Mouse (Mus musculus) kidney, postnatal 36 days (tissue): Measurements from ENCODE around the gene Tspan5.

Experiments used
- DNase-seq, 2 experiments: peaks; one replicate each; pipeline ENCODE4 v3.0.0; 2021 to 2022; ENCODE audit warnings: mixed read lengths in 2 of 2

Tspan5 gene

DNA sequence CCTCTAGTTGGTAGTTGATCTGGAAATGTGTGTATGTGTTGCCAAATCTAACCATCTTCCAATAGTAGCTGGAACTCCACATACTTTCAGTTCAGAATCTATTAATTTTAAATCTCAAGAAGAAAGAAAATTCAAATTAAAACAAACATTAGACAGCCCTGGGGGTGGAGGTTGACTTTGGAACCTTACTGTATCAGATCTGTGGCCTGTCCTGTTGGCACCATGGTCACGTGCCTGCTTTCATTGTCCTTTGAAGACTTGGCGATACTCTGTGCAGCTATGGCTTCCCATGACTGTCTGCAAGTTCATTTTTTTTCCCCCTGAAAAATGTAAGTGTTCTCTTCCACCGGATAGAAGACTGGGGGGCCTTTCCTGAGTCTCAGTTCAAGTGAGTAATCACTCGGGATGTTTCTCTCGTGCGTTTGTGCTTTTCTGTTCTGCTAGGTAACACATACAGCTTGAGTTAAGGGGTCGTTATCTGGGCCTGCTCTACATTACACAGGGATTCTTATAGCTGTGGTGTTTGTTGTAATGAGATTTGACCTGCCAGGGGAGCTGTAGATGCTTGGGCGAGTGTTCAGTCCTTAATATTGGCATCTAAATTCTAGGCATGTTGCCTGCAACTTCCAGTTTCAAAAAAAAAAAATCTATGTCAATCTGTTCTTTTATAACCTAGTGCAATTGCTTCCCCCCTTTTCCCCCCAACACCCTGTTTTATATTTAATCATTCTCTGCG, 32.0 kb downstream of the Tspan5 start:
- DNase-seq, result peak in 1 of 2 experiments; percentile 30

DNA sequence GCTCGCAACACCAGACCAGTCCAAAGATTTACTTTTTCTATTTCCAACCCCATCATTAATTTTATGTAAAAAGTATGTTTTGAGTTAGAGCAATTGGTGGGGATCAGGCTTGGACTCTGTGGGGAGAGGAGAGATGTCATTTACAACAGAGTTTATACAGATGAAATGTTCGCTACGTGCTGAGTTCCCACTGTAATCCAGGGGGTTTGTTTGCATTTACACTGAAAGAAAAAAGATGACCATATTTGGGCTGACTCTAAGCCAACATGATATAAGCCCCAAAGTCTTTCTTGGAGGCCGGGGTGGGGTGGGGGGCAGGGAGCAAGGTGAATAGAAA, 32.6 kb downstream of the Tspan5 start:
- DNase-seq, result no peak

DNA sequence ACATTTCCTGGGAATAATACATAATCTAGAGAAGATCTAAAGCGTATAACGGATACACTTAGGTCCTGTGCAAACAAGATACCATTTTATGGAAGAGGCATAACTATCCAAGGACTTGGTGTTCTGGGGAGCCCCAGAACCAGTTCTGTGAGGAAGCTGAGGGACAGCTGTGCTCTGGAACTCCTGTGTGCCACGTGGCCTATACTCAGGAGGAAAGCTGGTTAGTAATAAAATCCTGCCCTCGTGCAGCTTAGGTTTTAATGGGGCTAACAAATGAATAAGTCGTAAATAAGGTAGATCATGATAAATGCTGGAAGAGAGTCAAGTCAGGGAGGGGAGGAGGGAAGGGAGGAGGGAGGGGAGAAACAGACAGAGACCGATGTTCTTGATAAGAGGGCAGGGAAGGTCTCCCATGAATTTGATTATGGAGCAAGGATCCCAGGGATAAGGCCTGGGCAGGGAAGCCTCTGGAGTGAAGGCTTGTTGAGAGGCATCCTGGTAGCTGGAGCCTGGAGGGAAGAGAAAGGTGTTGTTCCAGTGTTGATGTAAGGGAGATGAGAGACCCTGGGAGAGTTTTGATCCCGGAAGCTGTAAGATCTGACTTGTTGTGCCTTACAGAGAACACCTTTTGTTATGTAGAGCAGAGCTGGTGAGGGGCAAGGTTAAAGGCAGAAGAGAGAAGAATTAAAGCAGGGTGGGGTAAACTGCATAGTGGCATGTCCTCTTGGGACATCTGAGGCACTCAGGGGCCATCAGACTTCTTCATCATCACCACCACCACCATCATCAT, 34.1 kb downstream of the Tspan5 start:
- no peak for DNase-seq

DNA sequence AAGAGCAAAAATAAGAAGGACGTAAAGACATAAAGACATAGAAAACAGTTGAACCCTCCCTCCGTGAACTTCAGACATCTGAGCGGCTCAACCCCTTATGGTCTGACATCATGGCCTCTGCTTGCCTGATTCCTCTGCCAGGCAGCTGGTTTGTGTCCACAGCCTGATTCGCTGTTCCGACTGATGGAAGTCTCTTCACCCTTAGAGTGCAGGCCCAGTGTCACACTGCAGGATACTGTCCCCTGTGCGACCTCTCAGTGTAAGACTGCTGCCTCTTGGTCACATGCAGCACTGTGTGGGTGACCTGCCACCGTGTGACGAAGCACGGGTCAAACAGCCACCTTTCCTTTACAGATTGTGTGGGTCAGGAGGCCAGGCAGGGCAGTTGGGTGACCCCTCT, 39.5 kb downstream of the Tspan5 start:
- DNase-seq, result no peak

DNA sequence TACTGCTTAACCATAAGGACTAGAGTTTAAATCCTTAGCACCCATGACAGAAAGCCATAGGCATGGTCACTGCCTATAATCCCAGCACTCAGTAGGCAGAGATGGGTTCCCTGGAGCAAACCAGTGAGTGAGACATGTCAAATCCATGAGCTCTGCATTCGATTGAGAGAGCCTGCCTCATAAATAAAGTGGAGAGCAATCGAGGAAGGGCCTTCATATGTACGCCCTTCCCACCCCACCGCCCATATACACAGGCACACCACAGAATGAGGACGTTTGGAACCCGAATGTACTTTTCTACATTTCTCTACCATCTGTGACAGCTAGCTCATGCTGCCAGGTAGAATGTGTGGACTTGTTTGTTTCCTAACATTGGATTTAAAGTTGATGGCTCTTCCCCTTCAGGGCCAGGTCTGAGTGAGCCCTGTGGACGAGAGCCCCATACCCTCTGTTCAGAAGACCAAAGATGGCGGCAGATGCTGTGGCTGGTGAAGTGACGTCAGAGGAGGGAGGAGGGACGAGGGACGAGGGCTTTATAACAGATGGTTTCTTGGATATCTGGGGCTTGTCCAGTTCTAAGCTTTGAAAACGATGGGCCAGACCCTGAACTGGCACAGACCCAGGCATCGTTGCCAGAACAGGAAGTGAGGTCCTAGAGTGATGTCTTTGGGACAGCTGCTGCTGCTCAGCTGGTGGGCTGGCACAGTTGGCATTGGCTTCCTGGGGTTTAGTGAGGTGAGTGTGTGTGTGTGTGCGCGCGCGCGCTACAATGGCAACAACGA, 42.1 kb downstream of the Tspan5 start:
- no peak for DNase-seq

DNA sequence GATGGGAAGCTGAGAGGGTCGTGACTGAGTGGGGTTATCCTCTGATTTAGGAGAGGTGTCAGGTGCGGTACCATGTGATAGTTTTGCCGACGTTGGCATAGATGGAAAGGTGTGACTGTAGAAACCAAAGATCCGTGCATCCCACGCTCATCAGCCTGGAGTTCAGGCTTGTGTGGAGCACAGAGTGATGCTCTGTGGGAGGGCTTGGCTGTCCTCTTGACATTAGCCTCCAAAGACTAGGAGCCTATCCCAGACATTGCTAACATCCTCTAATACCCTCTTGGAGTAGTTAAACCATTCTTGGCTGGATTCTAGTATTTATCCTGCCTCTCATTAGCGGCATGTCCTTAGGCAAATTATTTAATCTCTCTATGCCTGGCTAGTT, 42.6 kb downstream of the Tspan5 start:
- no peak for DNase-seq

DNA sequence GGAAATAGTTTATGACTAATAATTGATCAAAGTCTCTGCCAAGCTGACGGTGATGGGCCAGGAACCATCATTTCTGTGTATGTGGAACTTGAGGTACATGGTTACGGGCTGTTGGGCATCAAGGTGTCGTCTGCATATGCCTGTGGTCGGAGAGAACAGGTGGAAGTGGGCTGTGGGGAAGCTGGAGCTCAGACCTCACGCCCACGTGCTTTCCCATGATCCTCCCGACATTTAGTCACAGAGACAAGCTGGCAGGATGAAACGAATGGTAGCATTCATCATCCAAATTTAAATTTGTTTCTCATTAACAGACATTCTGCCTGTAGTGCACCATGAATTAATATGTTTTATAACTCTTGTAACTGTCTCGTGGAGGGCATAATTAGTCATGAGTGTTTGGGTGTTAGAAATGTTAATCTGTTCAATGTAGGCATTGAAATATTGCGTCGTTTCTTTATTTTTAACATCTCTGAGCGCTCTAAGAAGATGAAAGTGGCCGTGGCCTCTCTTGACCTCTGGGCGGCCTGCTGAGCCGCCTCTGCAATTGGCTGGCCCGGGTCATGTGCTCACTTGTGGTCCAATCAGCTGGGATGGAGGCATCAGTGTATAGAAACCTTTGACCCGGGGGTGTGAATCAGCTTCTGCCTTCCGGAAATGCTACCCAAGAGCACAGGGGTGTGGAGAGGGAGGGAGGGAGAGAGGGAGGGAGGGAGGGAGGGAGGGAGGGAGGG, 45.9 kb downstream of the Tspan5 start:
- DNase-seq, result no peak

DNA sequence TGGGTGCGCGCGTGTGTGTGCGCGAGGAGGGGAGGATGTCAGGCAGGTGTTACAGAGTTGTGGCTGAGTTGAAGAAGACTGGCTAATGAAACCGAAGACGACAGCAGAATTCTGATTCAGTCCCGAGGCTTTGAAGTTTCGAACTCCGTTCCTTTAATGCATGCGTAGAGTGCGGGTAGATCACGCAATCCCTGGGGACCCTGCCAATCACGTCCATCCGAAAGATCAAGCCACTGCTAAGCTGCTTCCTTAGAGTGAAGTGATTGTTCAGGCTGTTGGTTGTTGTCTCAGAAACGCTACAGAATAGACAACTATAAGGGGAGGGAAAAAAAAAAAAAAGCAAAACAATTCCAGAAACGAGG, 46.5 kb downstream of the Tspan5 start:
- no peak for DNase-seq

DNA sequence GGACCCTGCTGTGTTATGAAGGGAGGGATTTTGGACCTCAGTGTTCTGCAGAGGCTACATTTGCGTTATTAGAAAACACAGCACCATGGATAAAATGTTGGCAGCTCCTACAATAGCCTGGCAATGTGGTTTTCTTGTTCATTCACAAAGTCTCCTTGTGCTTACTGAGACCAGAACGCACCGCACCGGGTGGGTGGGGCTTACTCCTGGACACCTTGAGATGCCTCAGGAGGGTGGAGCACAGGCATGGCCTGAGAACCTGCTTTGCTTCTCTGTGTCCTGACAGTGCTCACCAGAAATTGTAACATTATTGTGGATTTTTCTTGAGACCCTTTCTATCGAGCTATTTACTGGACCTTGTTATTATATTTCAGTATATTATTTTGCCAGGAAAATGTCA, 47.3 kb downstream of the Tspan5 start:
- DNase-seq, result no peak

DNA sequence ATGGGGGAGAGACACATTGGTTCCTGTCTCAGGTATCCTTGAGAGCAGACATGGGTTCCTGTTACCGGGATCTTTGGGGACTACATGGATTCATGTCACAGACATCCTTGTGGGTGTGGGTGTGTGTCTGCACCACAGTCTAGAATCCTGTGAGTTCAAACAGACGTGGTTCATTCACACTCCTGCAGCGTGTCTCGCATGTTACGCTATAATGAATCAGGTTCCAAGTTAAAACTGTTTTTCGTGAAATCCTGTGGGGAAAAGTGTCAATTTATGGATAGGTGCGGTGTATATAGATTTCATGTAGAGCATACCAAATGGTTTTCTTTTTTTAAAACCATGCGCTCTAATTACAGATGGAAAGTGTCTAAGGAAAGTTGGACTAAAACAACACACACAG, 52.5 kb downstream of the Tspan5 start:
- DNase-seq, result no peak

DNA sequence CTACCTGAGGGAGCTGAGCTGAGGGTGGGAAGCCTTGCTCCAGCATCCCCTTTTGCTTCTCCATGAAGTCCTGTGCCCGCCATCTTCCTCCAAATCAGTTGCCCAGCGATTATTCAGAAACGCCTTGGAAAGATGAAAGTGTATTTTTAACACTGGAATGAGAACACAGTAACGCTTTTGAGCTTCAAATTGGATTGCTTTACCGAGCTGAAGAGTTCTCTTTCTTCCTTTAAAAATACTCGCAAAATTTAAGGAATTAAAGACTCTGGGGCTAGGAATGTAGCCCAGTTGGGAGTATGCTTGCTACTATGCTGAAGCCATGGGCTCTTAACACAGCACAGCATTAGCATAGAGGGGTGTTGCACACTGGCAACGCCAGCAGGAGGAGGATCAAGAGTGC, 54.0 kb downstream of the Tspan5 start:
- no peak for DNase-seq

DNA sequence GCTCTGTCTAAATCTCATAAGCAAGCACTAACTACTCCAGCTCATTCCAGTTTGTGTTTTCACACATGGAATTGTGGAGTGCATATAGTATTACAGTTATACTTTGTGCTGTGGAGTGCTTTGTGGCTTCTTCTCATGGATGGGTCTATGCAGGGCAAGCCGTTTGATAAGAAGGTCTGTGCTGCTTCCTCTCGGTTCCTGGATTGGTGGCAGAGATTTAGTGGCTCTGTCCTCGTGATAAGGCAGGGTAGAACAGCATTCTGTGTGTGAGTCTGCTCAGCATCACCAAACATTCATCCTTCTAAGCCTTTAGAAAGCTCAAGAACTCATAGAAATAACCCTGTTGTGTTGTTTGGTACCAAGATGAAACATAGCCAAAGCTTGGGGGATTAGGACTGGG, 54.6 kb downstream of the Tspan5 start:
- DNase-seq, result no peak

DNA sequence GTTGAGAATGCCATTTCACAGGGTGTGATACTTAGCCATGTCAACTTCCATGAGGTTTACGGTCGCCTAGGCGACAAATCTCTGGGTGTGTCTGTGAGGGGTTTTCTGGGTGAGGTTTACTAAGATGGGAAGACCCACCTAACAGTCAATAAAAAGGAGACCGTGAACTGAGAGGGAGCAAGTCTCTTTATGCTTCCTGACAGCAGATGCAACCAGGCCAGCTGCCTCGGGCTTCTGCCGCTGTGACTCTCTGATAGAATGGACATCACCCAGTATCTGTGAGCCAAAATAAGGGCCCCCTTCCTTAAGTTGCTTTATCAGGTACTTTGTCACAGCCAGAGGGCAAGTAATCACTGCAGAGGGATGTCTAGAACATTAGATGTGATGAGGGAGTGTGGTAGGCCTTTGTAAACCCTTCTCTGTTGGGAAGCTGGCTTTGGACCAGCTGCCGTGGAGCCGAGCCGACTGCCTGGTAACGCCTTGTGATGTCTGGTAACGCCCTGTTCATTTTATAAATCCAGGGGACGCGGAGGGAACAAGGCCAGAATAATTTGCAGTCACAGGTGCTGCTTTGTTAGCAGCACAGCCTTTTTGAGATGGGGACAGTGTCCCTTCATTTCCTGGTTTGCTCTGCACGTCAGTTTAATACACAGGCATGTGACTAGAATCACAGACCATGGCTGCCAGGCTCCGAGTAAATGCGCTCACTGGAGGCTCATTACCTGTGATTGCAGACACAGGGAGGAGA, 58.8 kb downstream of the Tspan5 start:
- DNase-seq, result peak in 1 of 2 experiments; percentile 11

DNA sequence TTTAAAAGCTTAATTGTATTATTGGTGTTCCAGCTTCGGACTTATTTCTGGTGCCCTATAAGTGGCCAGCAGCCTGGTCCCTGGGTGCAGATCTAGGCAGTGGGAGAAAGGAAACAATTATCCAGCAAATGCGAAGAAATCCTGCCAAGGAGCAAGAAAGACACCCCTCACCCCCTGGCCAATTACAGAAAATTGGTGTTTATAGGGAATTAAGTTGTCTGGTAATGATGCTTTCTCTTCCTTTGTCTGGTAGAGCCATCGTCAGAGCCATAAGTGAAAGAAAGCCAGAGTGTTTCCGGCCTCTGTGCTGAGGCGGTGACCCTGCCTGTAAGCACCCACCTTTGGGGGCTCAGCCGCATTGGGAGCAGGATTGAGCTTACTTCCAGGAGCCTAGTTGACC, 59.7 kb downstream of the Tspan5 start:
- DNase-seq, result no peak

DNA sequence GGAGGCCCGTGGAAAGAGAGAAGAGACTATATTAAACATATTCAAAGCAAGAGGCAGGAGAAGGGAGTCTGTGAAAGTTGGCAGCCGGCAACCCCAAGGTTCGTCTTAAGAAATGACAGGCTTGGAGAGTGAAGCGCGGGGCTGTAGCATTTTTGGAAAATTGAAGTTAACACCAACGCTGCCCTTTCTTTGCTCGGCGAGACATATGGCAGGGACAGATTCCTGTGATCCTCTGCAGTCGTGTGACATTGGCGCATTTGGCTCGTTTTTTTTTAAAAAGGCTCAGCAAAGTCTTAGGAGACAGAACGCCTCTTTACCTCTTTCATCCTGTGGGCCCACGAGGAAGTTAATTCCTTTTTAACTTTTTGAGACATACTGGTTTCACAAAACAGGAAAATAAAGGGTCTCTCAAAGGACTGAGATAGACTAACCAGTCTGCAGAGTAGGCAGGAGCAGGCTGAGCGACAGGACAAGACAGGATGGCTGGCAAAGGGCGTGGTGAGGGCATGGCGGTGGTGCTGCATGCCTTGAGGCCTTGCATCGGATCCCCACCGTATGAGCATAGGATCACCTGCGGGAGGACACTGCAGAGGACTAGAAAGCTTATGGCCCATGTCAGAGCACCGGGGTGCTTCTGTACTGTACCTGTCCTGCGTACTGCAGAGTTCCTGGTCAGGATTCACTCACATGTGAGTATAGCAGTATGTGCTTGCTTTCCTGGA, 60.9 kb downstream of the Tspan5 start:
- no peak for DNase-seq

DNA sequence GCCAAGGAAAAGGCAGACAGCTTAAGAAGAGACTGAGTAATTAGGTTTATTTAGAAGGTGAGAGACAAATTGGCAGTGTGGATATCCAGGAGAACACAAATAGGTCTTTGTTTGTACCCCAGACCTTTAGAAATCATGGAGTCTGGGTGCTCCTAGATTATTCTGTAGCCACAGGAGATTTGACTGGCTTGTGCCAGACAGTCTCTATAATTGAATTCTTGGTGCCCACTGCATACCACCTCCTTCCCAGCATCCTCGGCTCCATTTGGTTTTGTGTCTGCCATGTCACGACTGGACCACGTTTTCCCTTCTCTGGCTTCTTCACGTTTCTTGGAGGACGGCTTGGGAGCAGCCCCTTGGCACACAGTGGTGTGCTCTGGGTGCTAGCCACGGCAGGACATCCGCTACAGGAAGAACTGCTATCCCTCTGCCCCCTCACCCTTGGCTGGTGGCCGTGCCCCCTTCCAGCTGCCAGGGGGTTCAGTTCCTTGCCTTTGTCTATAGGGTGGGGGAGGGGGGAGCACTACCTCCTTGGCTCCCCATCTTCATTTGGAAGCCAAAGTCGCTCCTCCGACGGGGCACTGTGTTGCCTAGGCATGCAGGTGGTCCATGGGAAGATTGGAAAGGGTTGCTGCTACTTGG, 61.6 kb downstream of the Tspan5 start:
- DNase-seq, result no peak

DNA sequence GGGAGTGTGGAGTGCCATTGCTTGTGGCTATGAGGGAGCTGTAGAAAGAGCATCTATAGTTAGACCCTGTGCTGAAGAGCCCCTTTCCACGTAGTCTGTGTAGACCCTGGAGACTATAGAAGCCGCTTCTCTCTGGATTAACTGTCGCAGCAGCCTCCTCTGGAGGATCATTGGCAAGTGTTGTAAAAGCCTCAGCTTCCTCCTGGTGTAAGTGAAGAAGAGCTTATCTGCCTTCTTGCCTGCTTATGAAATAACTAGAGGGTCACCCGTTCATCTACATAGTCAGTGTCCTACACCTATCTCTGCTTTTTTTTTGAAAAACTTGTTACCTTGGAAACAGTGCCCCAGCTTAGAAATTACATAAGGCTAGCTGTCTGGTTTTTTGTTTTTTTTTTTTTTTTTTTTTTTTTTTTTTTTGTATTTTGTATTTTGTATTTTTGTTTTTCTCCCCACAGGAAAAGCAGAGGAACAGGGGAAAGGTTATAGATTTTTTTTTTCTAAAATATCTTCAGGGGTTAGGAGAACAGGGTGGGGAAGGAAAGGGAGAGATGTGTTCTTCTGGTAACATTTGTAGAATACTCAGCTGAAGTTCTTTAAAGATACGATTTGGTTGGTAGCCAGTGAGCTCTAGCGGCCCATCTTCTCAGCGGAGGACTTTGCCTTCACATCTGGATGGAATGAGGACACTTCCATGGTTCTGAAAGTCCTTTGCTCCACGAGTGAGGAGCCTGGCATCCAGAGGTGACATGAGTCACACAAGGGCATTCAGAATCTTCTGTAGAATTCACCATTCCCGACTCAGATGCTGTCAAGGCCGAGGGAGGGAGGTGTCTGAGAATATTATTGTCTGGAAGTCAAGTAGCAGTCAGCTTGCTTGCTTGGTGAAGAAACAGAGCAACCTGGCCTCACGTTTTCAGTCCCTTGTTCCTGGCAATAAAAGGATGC, 62.4 kb downstream of the Tspan5 start:
- no peak for DNase-seq

DNA sequence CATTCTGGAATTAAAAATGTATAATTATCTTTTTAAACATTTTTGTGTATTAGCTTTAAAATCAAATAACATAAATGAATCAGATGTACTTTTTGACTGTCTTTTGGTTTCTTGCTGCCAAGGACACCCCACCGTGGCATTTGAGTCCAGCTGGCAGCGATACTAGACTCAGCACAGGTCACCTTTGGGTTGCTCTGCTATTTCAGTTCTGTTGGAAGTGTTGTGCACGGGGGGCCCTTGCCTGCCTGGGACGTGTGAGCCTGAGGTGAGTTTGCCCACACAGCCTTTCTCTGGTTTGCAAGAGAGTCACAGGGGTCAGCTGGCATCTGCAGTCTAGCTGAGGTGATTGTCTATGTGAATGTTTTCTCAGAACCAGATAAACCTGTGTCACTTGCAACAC, 65.8 kb downstream of the Tspan5 start:
- DNase-seq, result no peak

DNA sequence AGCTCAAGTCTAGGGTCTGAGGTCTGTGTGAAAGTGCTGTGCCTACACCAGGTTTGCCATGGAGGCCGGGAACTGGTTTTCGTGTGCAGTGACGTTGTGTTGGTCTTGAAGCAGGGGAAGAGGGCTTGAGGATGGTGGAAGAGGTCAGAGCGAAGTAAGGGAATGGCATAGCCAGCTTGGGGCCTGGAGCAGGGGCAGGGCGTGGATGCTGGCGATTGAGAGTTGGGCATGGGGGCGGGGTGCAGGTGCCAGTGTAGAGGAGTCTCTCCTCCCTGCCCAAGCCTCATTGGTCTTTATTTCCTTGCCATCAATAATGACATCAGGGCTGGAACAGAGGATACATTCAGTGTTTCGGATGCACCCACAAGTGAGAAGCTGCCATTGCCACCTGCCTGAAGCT, 67.5 kb downstream of the Tspan5 start:
- no peak for DNase-seq

DNA sequence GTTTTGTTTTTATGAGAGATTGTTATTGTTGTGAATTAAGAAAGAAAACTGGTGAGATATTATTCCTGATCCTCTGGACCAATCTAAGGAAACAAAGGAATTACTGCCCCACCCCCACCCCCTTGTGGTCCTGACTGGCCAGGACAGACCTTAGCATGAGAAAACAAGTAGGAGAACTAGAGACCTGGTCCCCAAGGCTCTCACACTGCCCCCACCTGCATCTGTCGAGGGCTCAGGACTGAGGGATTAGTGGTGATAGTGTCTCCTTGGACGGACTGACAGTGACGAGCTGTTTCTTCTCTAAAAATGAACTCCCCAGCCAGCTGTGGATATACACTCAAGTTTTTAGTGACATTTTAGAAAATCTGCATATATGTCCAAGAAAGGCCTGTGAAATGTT, 70.6 kb downstream of the Tspan5 start:
- no peak for DNase-seq
